Mouse (Mus musculus) lung, embryonic 14.5 days (tissue): Measurements from ENCODE around the gene Rps18. TPM values are rescaled to one million over a fixed set of nuclear protein-coding genes. Genes with fewer than 3 reads are reported as not detected.

ENCODE experiments used
- ATAC-seq: fragments of 200-750 bp; cut with Nextera tagmentation; 2 replicates; pipeline ENCODE4 v1.8.0; 2017; ENCODE audit warnings: mild to moderate bottlenecking, moderate TSS enrichment, moderate library complexity; ENCODE audit not compliant: insufficient read depth
- DNase-seq: peaks from one replicate; pipeline ENCODE4 v3.0.0-alpha.2; 2015
- H3K27ac ChIP-seq: fragments of 300-500 bp; sonication (generic); 2 replicates; pipeline ENCODE4 v1.5.1; 2014; ENCODE audit warnings: low read depth, mild to moderate bottlenecking, moderate library complexity
- H3K27me3 ChIP-seq: fragments of 300-500 bp; sonication (generic); 2 replicates; pipeline ENCODE4 v1.6.1; 2014; ENCODE audit warnings: low read length, control low read depth; ENCODE audit not compliant: insufficient read depth
- H3K36me3 ChIP-seq: fragments of 300-500 bp; sonication (generic); 2 replicates; pipeline ENCODE4 v1.6.1; 2014; ENCODE audit warnings: control low read depth; ENCODE audit not compliant: insufficient read depth
- H3K4me1 ChIP-seq: fragments of 300-500 bp; sonication (generic); 2 replicates; pipeline ENCODE4 v1.6.1; 2014; ENCODE audit warnings: antibody characterized with exemption, control low read depth; ENCODE audit not compliant: insufficient read depth
- H3K4me2 ChIP-seq: fragments of 300-500 bp; sonication (generic); 2 replicates; pipeline ENCODE4 v1.6.1; 2014; ENCODE audit warnings: mild to moderate bottlenecking
- H3K4me3 ChIP-seq: fragments of 300-500 bp; sonication (generic); 2 replicates; pipeline ENCODE4 v1.5.1; 2014; ENCODE audit warnings: low read depth, low read length
- H3K9ac ChIP-seq: fragments of 300-500 bp; sonication (generic); 2 replicates; pipeline ENCODE4 v1.6.1; 2014
- H3K9me3 ChIP-seq: fragments of 300-500 bp; sonication (generic); 2 replicates; pipeline ENCODE4 v1.6.1; 2016; ENCODE audit warnings: low read depth, low read length, control low read depth
- CTCF ChIP-seq: IDR thresholded peaks from 2 replicates; pipeline ENCODE4 v1.5.1; 2016; ENCODE audit warnings: antibody characterized with exemption, low read depth
- WGBS: fragments of 180-500 bp; shearing (Covaris S2); extraction: QIAGEN DNeasy Blood & Tissue Kit; methylation state at CpG from one replicate; pipeline ENCODE4 v1.1.7; 2014; 5-methylcytosine and 5-hydroxymethylcytosine counted together
- polyA plus RNA-seq: library from polyadenylated mRNA; unstranded; fragments of >200 nt; fragmentation: Nextera tagmentation; extraction: Ambion mirVana; gene quantifications from 2 replicates; pipeline ENCODE4 v1.2.1, GENCODE M21; 2014

Rps18 gene
- polyA plus RNA-seq, 1 experiment from 2014 or later, result 2,085 TPM

GRCm38 (mm10) chr17:33941381-33941780 is 14.4 kb downstream of the Rps18 start:
- Histone ChIP-seq H3K27me3 (no peaks in the 10 kb centered on the region), H3K9ac (peak overlapping the region; percentile 62), H3K4me3 (peak overlapping the region; percentile 83), H3K36me3 (peaks cover 50% of the 10 kb centered on the region), H3K4me1 (no peaks in the 10 kb centered on the region), H3K9me3 (no peaks in the 10 kb centered on the region), H3K27ac (no peak overlapping the region), H3K4me2 (peak overlapping the region; percentile 95)
- ATAC-seq, result no peak
- WGBS, result 49% methylated on average over 19 of the region's 19 CpGs
- no peak for TF ChIP-seq CTCF
- no peak for DNase-seq

- no peak for TF ChIP-seq CTCF
- WGBS, result 1% methylated on average over 26 of the region's 26 CpGs
- Histone ChIP-seq H3K36me3 (peaks cover 50% of the 10 kb centered on the region), H3K9me3 (no peaks in the 10 kb centered on the region), H3K4me2 (peak overlapping the region; percentile 95), H3K27me3 (no peaks in the 10 kb centered on the region), H3K9ac (peak overlapping the region; percentile 62), H3K4me1 (no peaks in the 10 kb centered on the region), H3K27ac (no peak overlapping the region), H3K4me3 (peak overlapping the region; percentile 83)
- ATAC-seq (peak; percentile 5; the same call in 1 of the 2 replicates), DNase-seq (no peak)
Measured at GRCm38 (mm10) chr17:33940981-33941380, 14.8 kb downstream of the Rps18 start.

- DNase-seq (peak; percentile 95), ATAC-seq (peak; percentile 91)
- Histone ChIP-seq H3K27me3 (no peaks in the 10 kb centered on the region), H3K4me2 (peak within 1 kb of the TSS; percentile 95), H3K36me3 (peaks cover 56% of the 10 kb centered on the region), H3K4me3 (peak within 1 kb of the TSS; percentile 83), H3K4me1 (no peaks in the 10 kb centered on the region), H3K9ac (peak within 1 kb of the TSS; percentile 62), H3K9me3 (no peaks in the 10 kb centered on the region), H3K27ac (no peak within 1 kb of the TSS)
- under 1% methylated on average over 36 of the region's 36 CpGs for WGBS
- TF ChIP-seq CTCF, result no peak
Measured at GRCm38 (mm10) chr17:33940206-33940805, 15.5 kb downstream of the Rps18 start, which contains the start of the genes Pfdn6 and Wdr46. Gene Pfdn6 (minus strand): TSS chr17:33940343. Gene Wdr46 (plus strand): TSS chr17:33940660.

- TF ChIP-seq CTCF, result no peak
- peak overlapping the region; percentile 83; the same call in 1 of the 2 replicates for H3K4me3 ChIP-seq
- no peak for ATAC-seq
- H3K27me3 ChIP-seq, result no peaks in the 10 kb centered on the region
- H3K4me1 ChIP-seq, result no peaks in the 10 kb centered on the region
- 72% methylated on average over 11 of the region's 11 CpGs for WGBS
- peak overlapping the region; percentile 62; the same call in 1 of the 2 replicates for H3K9ac ChIP-seq
- H3K9me3 ChIP-seq, result no peaks in the 10 kb centered on the region
- peak overlapping the region; percentile 95 for H3K4me2 ChIP-seq
- H3K36me3 ChIP-seq, result peaks cover 55% of the 10 kb centered on the region
- no peak overlapping the region for H3K27ac ChIP-seq
- no peak for DNase-seq
Measured at GRCm38 (mm10) chr17:33938783-33939182, 17.0 kb downstream of the Rps18 start.

GRCm38 (mm10) chr17:33936993-33937392 is 18.8 kb downstream of the Rps18 start:
- Histone ChIP-seq H3K4me2 (no peak overlapping the region), H3K4me1 (no peaks in the 10 kb centered on the region), H3K4me3 (no peak overlapping the region), H3K27ac (no peak overlapping the region), H3K9me3 (no peaks in the 10 kb centered on the region), H3K27me3 (no peaks in the 10 kb centered on the region), H3K9ac (no peak overlapping the region), H3K36me3 (peaks cover 51% of the 10 kb centered on the region)
- WGBS, result 82% methylated on average over 15 of the region's 15 CpGs
- no peak for ATAC-seq
- DNase-seq, result no peak
- no peak for TF ChIP-seq CTCF

GRCm38 (mm10) chr17:33935422-33936055 is 20.3 kb downstream of the Rps18 start:
- no peaks in the 10 kb centered on the region for H3K27me3 ChIP-seq
- no peak overlapping the region for H3K4me2 ChIP-seq
- TF ChIP-seq CTCF, result no peak
- no peak overlapping the region for H3K27ac ChIP-seq
- no peak for DNase-seq
- no peak overlapping the region for H3K4me3 ChIP-seq
- H3K4me1 ChIP-seq, result no peaks in the 10 kb centered on the region
- 82% methylated on average over 21 of the region's 21 CpGs for WGBS
- H3K9me3 ChIP-seq, result no peaks in the 10 kb centered on the region
- H3K9ac ChIP-seq, result no peak overlapping the region
- H3K36me3 ChIP-seq, result peaks cover 47% of the 10 kb centered on the region
- no peak for ATAC-seq

GRCm38 (mm10) chr17:33932970-33933369 is 22.8 kb downstream of the Rps18 start:
- Histone ChIP-seq H3K36me3 (peaks cover 41% of the 10 kb centered on the region), H3K4me3 (no peak overlapping the region), H3K9me3 (no peaks in the 10 kb centered on the region), H3K4me1 (no peaks in the 10 kb centered on the region), H3K27me3 (no peaks in the 10 kb centered on the region), H3K4me2 (no peak overlapping the region), H3K27ac (no peak overlapping the region), H3K9ac (no peak overlapping the region)
- no peak for DNase-seq
- ATAC-seq, result no peak
- 89% methylated on average over 15 of the region's 15 CpGs for WGBS
- TF ChIP-seq CTCF, result no peak
